Mouse (Mus musculus) midbrain, embryonic 16.5 days (tissue): ENCODE measurements around the gene Nrros. TPM values are rescaled to one million over a fixed set of nuclear protein-coding genes. Genes with fewer than 3 reads are reported as not detected.
A peak's percentile ranks its signal among the peaks of the same experiment; 100 is the strongest.

Source experiments
- ATAC-seq: fragments of 200-750 bp; cut with Nextera tagmentation; 2 replicates; pipeline ENCODE4 v1.8.0; 2017; ENCODE audit warnings: moderate TSS enrichment
- H3K27ac ChIP-seq: fragments of 300-500 bp; sonication (generic); 2 replicates; pipeline ENCODE4 v1.5.1; 2014; ENCODE audit warnings: mild to moderate bottlenecking, low read length, mixed read lengths
- H3K27me3 ChIP-seq: fragments of 300-500 bp; sonication (generic); 2 replicates; pipeline ENCODE4 v1.6.1; 2014; ENCODE audit warnings: low read depth, low read length, mixed read lengths; ENCODE audit not compliant: control insufficient read depth, insufficient read depth
- H3K36me3 ChIP-seq: fragments of 300-500 bp; sonication (generic); 2 replicates; pipeline ENCODE4 v1.6.1; 2014; ENCODE audit warnings: mild to moderate bottlenecking, low read length, moderate library complexity, mixed read lengths; ENCODE audit not compliant: control insufficient read depth, insufficient read depth
- H3K4me1 ChIP-seq: fragments of 300-500 bp; sonication (generic); 2 replicates; pipeline ENCODE4 v1.6.1; 2014; ENCODE audit warnings: mild to moderate bottlenecking, low read length, mixed read lengths; ENCODE audit not compliant: control insufficient read depth, insufficient read depth
- H3K4me2 ChIP-seq: fragments of 300-500 bp; sonication (generic); 2 replicates; pipeline ENCODE4 v1.6.1; 2014; ENCODE audit warnings: mild to moderate bottlenecking, low read length, mixed read lengths
- H3K4me3 ChIP-seq: fragments of 300-500 bp; sonication (generic); 2 replicates; pipeline ENCODE4 v1.5.1; 2014; ENCODE audit warnings: low read depth, mild to moderate bottlenecking, low read length, moderate library complexity, mixed read lengths
- H3K9ac ChIP-seq: fragments of 300-500 bp; sonication (generic); 2 replicates; pipeline ENCODE4 v1.6.1; 2014; ENCODE audit warnings: low read depth, low read length, mixed read lengths
- H3K9me3 ChIP-seq: fragments of 300-500 bp; sonication (generic); replicated peaks from 2 replicates; pipeline ENCODE4 v1.6.1; 2014; ENCODE audit warnings: mild to moderate bottlenecking, low read length, mixed read lengths; ENCODE audit not compliant: control insufficient read depth, poor library complexity, severe bottlenecking
- WGBS: fragments of 180-500 bp; shearing (Covaris S2); extraction: QIAGEN DNeasy Blood & Tissue Kit; methylation state at CpG from one replicate; pipeline ENCODE4 v1.1.7; 2014; 5-methylcytosine and 5-hydroxymethylcytosine counted together
- polyA plus RNA-seq: library from polyadenylated mRNA; unstranded; fragments of >200 nt; fragmentation: Nextera tagmentation; extraction: Ambion mirVana; gene quantifications from 2 replicates; pipeline ENCODE4 v1.2.1, GENCODE M21; 2015

Nrros gene
- polyA plus RNA-seq, 1 experiment from 2014 or later, result 6.7 TPM

DNA sequence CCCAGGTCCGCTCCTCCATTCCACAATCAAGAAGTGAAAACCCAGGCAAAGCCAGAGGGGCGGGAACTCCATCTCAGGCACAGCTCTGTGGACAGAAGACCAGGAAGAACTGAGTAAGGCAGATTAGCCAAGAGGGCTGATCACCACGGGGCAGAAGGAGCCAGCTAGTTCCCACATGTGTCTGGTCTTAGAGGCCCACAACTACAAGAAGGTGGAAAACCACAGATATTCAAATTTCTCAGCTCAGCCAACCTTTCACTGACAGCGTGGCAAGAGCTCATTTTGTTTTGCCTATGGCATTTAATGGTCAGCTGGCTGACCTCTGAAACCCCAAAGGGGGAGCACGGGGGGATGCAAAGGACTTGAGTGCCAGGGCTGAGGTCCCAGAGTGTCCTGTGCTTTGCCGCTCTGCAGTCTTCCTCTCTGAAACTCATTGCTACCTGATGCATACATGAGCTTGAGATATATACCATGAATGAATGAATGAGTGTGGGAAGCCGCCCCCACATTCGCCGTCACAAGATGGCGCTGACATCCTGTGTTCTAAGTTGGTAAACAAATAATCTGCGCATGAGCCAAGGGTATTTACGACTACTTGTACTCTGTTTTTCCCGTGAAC, 17.7 kb downstream of the Nrros start:
- 66% methylated on average over 10 of the region's 13 CpGs for WGBS
- H3K27me3 ChIP-seq, result no peaks in the 10 kb centered on the region
- H3K4me1 ChIP-seq, result no peaks in the 10 kb centered on the region
- H3K36me3 ChIP-seq, result no peaks in the 10 kb centered on the region; the same call in 1 of the 2 replicates
- 0 out of 2 replicates have a peak, but pooled peaks cover 3% of the 10 kb centered on the region for H3K9me3 ChIP-seq
- peak overlapping the region; percentile 43 for H3K4me2 ChIP-seq
- H3K9ac ChIP-seq, result no peak overlapping the region
- H3K27ac ChIP-seq, result no peak overlapping the region
- peak; percentile 39; the same call in 1 of the 2 replicates for ATAC-seq
- H3K4me3 ChIP-seq, result peak overlapping the region; percentile 13; the same call in 1 of the 2 replicates

DNA sequence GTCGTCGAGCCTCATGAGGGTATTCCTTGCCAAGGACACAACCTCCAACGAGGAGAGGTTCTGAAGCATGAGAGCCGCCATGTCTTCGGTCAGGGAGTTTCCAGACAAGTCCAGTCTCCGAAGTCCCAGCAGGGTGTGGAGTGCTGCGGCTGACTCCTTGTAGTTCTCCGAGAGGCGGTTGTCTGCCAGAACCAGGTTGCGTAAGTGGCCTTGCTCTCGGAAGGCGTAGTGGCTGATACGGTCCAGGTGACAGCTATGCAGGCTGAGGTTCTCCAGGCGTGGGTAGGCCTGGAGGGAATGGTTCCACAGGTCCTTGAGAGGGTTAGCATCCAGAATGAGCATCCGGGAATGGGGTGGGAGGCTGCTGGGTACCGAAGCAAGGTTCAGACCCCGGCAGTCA, 20.8 kb downstream of the Nrros start:
- 0 out of 2 replicates have a peak, but pooled peaks cover 3% of the 10 kb centered on the region for H3K9me3 ChIP-seq
- H3K4me3 ChIP-seq, result no peak overlapping the region
- H3K4me2 ChIP-seq, result no peak overlapping the region
- H3K4me1 ChIP-seq, result no peaks in the 10 kb centered on the region
- no peak overlapping the region for H3K27ac ChIP-seq
- WGBS, result 92% methylated on average over 17 of the region's 17 CpGs
- H3K27me3 ChIP-seq, result no peaks in the 10 kb centered on the region
- no peak overlapping the region for H3K9ac ChIP-seq
- ATAC-seq, result no peak
- H3K36me3 ChIP-seq, result no peaks in the 10 kb centered on the region; the same call in 1 of the 2 replicates

DNA sequence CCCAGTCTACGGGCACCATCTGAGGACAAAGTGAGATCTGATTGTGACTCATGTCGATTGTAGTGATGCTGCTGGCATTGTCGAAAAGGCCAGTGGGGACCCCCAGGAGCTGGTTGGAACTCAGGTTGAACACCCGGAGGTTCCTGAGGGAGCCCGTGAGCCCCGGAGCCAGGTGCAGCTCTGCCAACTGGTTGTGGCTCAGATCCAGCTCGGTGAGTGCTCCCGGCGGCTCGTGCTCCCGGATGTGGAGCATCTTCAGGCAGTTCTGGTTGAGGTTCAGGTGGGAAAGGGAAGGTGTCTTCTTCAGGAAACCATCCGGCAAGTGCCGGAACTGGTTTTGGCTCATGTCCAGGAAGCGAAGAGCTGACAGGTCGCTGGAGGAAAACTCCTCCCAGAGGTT, 21.6 kb downstream of the Nrros start:
- Histone ChIP-seq H3K4me3 (no peak overlapping the region), H3K36me3 (no peaks in the 10 kb centered on the region; the same call in 1 of the 2 replicates), H3K9me3 (0 out of 2 replicates have a peak, but pooled peaks cover 3% of the 10 kb centered on the region), H3K4me1 (no peaks in the 10 kb centered on the region), H3K4me2 (no peak overlapping the region), H3K27ac (no peak overlapping the region), H3K9ac (no peak overlapping the region), H3K27me3 (no peaks in the 10 kb centered on the region)
- ATAC-seq, result no peak
- WGBS, result 94% methylated on average over 15 of the region's 15 CpGs

DNA sequence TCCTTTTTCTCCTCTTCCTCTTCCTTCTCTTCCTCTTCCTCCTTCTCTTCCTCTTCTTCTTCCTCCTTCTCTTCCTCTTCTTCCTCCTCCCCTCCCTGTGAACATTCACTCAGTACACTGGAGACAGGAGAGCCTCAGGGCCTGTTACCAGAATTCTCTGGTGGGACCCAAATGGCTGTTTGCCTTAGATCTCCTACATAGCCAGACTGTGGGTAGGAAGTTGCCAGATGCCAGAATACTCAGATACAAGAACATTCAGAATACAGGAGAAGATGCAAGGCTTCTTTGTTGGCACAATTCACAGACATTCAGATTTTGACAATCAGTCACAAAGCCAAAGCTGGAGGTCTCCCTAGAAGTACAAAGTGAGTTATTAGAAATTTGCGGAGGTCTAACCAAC, 26.4 kb downstream of the Nrros start:
- Histone ChIP-seq H3K9ac (no peak overlapping the region), H3K4me1 (no peaks in the 10 kb centered on the region), H3K36me3 (no peaks in the 10 kb centered on the region), H3K27ac (no peak overlapping the region), H3K27me3 (no peaks in the 10 kb centered on the region), H3K9me3 (0 out of 2 replicates have a peak, but pooled peaks cover 3% of the 10 kb centered on the region), H3K4me2 (no peak overlapping the region), H3K4me3 (no peak overlapping the region)
- WGBS, result 96% methylated on average over 1 of the region's 1 CpGs
- no peak for ATAC-seq

DNA sequence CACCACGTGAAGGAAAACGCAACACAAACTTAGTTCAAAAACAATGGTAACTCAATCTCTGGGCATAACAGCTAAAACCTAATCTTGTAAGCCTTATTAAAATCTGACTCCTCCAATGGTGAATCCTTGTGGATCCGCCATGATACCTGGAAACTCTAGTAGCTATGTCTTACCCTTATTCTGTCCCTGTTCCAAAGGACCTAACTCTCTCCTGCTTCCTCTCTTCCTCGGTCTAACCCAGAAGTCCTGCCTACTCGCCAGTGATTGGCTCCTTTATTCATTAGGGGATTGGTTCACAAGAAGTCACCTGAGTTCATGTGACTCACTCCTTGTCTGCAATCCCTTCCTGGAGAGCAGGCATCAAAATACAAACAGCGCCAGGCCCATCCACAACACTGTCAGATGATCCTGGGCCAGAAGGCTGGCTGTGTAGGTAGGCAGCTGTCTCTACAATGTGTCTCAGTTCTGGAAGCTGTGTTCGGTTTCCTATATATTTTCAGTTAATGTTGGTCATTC, 29.5 kb downstream of the Nrros start:
- Histone ChIP-seq H3K27me3 (no peaks in the 10 kb centered on the region), H3K27ac (no peak overlapping the region), H3K9ac (no peak overlapping the region), H3K36me3 (no peaks in the 10 kb centered on the region), H3K9me3 (no peaks in the 10 kb centered on the region), H3K4me1 (no peaks in the 10 kb centered on the region), H3K4me2 (no peak overlapping the region), H3K4me3 (no peak overlapping the region)
- ATAC-seq, result no peak
- WGBS, result 84% methylated on average over 7 of the region's 7 CpGs

DNA sequence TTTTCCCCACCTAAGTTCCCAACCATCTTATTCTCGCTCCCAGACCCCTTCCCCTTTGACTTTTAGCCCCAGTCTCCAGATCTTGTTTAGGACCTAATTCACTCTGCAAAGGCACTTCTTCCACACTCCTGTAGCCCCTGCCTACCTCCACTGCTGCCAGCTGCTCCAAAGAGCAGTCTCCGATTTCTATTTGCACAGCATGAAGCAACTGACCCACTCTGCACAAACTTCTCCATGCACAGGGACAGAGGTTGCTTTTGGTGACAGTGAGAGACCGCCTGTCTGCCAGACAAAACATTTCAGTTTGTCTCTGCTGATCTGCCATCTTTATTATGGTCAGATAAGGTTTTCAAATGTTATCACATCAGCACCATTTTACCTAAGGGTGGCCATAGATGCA, 32.2 kb downstream of the Nrros start:
- no peak for ATAC-seq
- no peaks in the 10 kb centered on the region for H3K27me3 ChIP-seq
- no peak overlapping the region for H3K9ac ChIP-seq
- H3K4me1 ChIP-seq, result no peaks in the 10 kb centered on the region
- 88% methylated on average over 3 of the region's 3 CpGs for WGBS
- H3K9me3 ChIP-seq, result no peaks in the 10 kb centered on the region
- no peak overlapping the region for H3K4me3 ChIP-seq
- H3K36me3 ChIP-seq, result no peaks in the 10 kb centered on the region
- H3K27ac ChIP-seq, result no peak overlapping the region
- H3K4me2 ChIP-seq, result no peak overlapping the region

DNA sequence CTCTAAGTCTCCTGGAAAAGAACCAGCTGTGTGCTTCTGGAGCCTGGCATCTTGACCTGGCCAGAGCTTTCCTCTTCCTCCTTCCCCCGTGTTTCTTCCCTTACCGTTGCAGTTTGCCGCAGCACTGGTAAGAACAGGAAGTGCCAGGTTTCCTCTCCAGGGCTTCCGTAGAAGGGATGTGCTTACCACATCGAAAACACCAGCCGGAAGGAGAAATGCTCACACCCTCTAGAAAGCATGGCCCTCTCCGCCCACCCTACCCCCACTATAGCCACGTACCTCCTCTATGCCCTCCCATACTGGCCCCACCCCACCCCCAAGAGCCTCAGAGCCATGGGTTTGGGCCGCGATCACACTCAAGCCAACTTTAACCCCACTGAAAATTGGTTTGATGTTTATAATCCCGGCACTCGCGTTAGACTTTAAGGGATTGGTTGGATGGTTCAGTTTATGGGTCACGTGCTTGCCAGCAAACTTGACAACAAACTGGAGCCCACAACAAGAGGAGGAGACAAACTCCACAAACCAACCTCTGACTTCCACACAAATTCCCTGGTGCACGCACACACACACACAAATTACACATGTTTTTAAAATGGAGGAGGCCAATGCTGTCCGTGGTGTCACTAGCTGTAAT, 35.1 kb downstream of the Nrros start:
- H3K9ac ChIP-seq, result no peak overlapping the region
- ATAC-seq, result no peak
- H3K27ac ChIP-seq, result no peak overlapping the region
- no peaks in the 10 kb centered on the region for H3K4me1 ChIP-seq
- H3K9me3 ChIP-seq, result no peaks in the 10 kb centered on the region
- H3K36me3 ChIP-seq, result no peaks in the 10 kb centered on the region
- H3K27me3 ChIP-seq, result no peaks in the 10 kb centered on the region
- WGBS, result 74% methylated on average over 16 of the region's 16 CpGs
- no peak overlapping the region for H3K4me2 ChIP-seq
- H3K4me3 ChIP-seq, result no peak overlapping the region

DNA sequence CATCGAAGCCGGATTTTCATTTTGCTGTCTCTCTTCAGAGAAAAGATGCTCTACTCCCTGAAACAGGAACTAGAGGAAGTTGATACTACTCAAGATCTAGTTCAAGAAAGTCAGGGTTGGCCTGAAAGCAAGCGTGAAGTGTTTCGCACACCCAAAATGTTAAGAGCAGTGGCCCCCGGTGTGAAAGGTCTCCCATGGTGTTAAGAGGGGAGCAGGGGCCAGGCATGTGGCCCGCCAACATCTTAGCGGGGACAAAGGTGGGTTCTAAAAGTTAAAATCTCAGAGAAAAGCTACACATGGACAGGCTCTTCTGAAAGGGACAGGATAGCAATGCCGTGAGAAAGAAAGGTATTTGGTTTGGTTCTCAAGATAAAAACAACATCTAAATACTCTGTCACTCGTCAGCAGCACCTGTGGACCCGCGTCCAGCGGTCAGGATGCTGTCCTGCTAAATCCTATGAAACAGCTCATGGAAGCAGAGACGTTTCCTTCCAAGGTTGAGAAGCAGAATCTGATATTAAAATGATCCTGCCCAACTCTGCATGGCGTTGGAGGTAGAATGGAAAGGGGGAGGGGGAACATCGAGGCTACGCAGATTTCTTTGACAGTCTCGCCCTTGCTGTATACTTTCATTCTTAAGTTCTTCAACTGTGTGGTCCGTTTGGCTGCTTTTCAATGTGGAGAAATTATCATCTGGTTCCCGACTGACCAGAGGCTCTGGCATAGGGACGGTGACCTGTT, 35.8 kb downstream of the Nrros start:
- ATAC-seq, result no peak
- Histone ChIP-seq H3K27ac (no peak overlapping the region), H3K27me3 (no peaks in the 10 kb centered on the region), H3K9ac (no peak overlapping the region), H3K4me2 (no peak overlapping the region), H3K4me1 (no peaks in the 10 kb centered on the region), H3K36me3 (no peaks in the 10 kb centered on the region), H3K4me3 (no peak overlapping the region), H3K9me3 (no peaks in the 10 kb centered on the region)
- WGBS, result 87% methylated on average over 20 of the region's 20 CpGs

DNA sequence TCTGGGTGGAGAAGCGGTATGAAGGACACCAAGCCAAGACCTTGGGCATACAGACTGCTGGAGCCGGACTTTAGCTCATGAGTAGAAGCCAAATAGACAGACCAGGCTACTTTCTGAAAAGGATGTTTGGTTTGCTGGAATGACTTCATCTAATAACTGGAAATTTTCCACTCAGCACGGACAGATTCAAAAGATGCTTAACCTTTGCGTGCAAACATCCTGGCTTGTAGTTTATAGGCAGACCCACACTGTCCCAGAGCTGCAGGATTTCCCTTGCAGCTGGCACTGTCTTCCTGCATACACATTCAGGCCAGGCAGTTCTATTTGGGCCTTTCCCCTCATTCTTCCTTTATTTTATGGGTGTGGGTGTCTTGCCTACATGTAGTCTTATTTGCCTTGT, 38.3 kb downstream of the Nrros start:
- no peak overlapping the region for H3K27ac ChIP-seq
- ATAC-seq, result no peak
- H3K36me3 ChIP-seq, result no peaks in the 10 kb centered on the region
- no peak overlapping the region for H3K4me2 ChIP-seq
- H3K4me3 ChIP-seq, result no peak overlapping the region
- H3K4me1 ChIP-seq, result no peaks in the 10 kb centered on the region
- 77% methylated on average over 4 of the region's 4 CpGs for WGBS
- no peaks in the 10 kb centered on the region for H3K9me3 ChIP-seq
- no peak overlapping the region for H3K9ac ChIP-seq
- no peaks in the 10 kb centered on the region for H3K27me3 ChIP-seq
